Mouse (Mus musculus) right cerebral cortex, postnatal 4 days (tissue): ENCODE measurements around the gene Xlr4c.
"Not testable (repeated sequence)": the region's sequence is repeated elsewhere in the genome, so short reads cannot be mapped to it uniquely, and the experiment has no call there.

Experiments used
- DNase-seq: peaks from one replicate; pipeline ENCODE4 v3.0.0-alpha.2; 2022

Xlr4c gene

GRCm38 (mm10) chrX:73242821-73243325 is at the start of gene Xlr4c:
Gene Xlr4c, minus strand, starts transcription at chrX:73243130.
- not testable (repeated sequence) for DNase-seq

- DNase-seq, result not testable (repeated sequence)
Observed at GRCm38 (mm10) chrX:73265270-73265669, 22.3 kb upstream of the Xlr4c start, which contains the start of gene Xlr3c. Gene Xlr3c, minus strand, starts transcription at chrX:73265390.

GRCm38 (mm10) chrX:73262428-73262827 is 19.5 kb upstream of the Xlr4c start:
- DNase-seq, result not testable (repeated sequence)

GRCm38 (mm10) chrX:73229288-73229687 is 13.6 kb downstream of the Xlr4c start:
- no peak for DNase-seq

GRCm38 (mm10) chrX:73228606-73229214 is 14.2 kb downstream of the Xlr4c start:
- peak; percentile 54 for DNase-seq

- DNase-seq, result peak; percentile 67
Observed at GRCm38 (mm10) chrX:73227914-73228605, 14.9 kb downstream of the Xlr4c start, which contains the start of gene F8a. Gene F8a, plus strand, starts transcription at chrX:73228291.

GRCm38 (mm10) chrX:73225365-73225764 is 17.6 kb downstream of the Xlr4c start:
- DNase-seq, result no peak

- DNase-seq, result not testable (repeated sequence)
Observed at GRCm38 (mm10) chrX:73213819-73214564, 28.9 kb downstream of the Xlr4c start, which contains the start of gene Xlr4b. Gene Xlr4b, plus strand, starts transcription at chrX:73214333.

GRCm38 (mm10) chrX:73191934-73192333 is 51.0 kb downstream of the Xlr4c start, which contains the start of gene Xlr3b:
Gene Xlr3b, plus strand, starts transcription at chrX:73192207.
- peak; percentile 3 for DNase-seq
